Comparison of ENCODE assay signal across 8 mouse cellular contexts in the genomic region with DNA sequence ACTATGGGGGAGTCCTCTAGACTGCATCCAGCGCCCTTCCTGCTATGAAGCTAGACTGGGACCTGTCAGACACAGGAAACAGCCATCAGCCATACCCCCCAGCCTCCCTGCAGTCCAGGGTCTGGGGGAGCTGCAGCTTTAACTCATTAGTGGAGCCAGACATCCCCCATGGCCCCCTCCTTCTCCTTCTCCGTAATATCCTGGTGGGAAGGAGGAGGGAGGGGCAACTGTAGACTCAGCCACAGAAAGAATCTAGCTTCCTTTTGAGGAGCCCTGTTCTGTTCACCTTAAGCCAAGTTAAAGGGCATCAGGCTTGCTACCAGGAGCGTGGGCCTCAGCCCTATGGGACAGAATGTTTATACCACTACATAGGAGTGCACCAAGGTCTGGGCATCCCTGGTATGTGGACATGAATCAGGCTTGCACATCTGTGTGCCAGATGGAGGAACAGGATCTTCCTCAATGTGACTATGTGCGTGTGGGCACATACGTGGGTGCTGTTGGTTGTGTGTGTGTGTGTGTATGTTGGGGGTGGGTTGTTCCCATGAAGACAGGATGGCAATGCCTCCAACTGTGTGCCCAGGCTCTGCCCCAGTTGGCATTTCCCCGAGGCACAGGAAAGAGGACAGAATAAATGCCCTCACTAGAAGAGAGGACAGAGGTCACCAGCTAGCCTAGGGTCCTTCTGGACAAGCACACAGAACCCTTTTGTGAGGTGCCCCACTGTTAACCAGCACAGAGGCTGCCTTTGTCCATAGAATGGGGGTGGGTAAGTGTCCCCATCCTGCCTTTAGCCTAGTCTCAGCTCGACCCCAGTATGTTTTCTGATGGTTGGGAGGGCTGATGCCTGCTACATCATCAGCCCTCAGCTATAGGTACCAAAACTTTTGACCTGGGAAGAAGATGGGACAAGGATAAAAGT. TPM values are rescaled to one million over a fixed set of nuclear protein-coding genes. Genes with fewer than 3 reads are reported as not detected.
A peak's percentile ranks its signal among the peaks of the same experiment; 100 is the strongest.
DNase-seq lines count a peak whose midpoint lies in the region; ATAC-seq and TF ChIP-seq lines count a peak whose summit lies in the region.

No protein-coding gene starts in this region.

- no peak for TF ChIP-seq CTCF in lung, postnatal 0 days (IDR thresholded peaks at IDR 0.05)

- peak; percentile 33; the same call in 1 of the 2 replicates for TF ChIP-seq EP300 in lung, postnatal 0 days (IDR thresholded peaks at IDR 0.05)

- no peaks in the 10 kb centered on the region for H3K9me3 ChIP-seq in lung, postnatal 0 days (ENCODE audit: low read length)
- no peaks in the 10 kb centered on the region for H3K9me3 ChIP-seq in embryonic facial prominence, embryonic 13.5 days
- no peaks in the 10 kb centered on the region for H3K9me3 ChIP-seq in hindbrain, embryonic 13.5 days
- no peaks in the 10 kb centered on the region for H3K9me3 ChIP-seq in limb, embryonic 14.5 days (ENCODE audit: control insufficient read depth, low read length)
- no peaks in the 10 kb centered on the region for H3K9me3 ChIP-seq in neural tube, embryonic 14.5 days (ENCODE audit: control insufficient read depth, low read length)

- peaks cover 11% of the 10 kb centered on the region; the same call in 1 of the 2 replicates for H3K4me1 ChIP-seq in lung, postnatal 0 days (ENCODE audit: insufficient read depth, low read depth, low read length)
- peaks cover 61% of the 10 kb centered on the region for H3K4me1 ChIP-seq in embryonic facial prominence, embryonic 13.5 days
- H3K4me1 ChIP-seq in hindbrain, embryonic 13.5 days (replicated peaks) = peaks cover 45% of the 10 kb centered on the region
- H3K4me1 ChIP-seq in limb, embryonic 14.5 days (ENCODE audit: control insufficient read depth, insufficient read depth, low read length) = peaks cover 34% of the 10 kb centered on the region
- H3K4me1 ChIP-seq in neural tube, embryonic 14.5 days (ENCODE audit: control insufficient read depth, insufficient read depth, low read length) = no peaks in the 10 kb centered on the region

- TF ChIP-seq POLR2A in limb, embryonic 14.5 days (IDR thresholded peaks at IDR 0.05; ENCODE audit: borderline replicate concordance, extremely low read depth, insufficient read depth, insufficient read length) = no peak

- ATAC-seq in lung, postnatal 0 days = peak; percentile 15
- ATAC-seq in embryonic facial prominence, embryonic 13.5 days (ENCODE audit: insufficient number of reproducible peaks, insufficient read depth, low FRiP score, low TSS enrichment, low read depth) = peak; percentile 46
- no peak for ATAC-seq in hindbrain, embryonic 13.5 days (ENCODE audit: low FRiP score)
- peak; percentile 48 for ATAC-seq in limb, embryonic 14.5 days (ENCODE audit: low FRiP score, low read depth)
- ATAC-seq in neural tube, embryonic 14.5 days (ENCODE audit: low read depth) = no peak

- peak overlapping the region; percentile 32; the same call in 1 of the 2 replicates for H3K9ac ChIP-seq in lung, postnatal 0 days (replicated peaks; ENCODE audit: low read depth)
- peak overlapping the region; percentile 90 for H3K9ac ChIP-seq in embryonic facial prominence, embryonic 13.5 days
- peak overlapping the region; percentile 46; the same call in 1 of the 2 replicates for H3K9ac ChIP-seq in hindbrain, embryonic 13.5 days
- peak overlapping the region; percentile 60 for H3K9ac ChIP-seq in limb, embryonic 14.5 days (ENCODE audit: low read depth, low read length, severe bottlenecking)
- H3K9ac ChIP-seq in neural tube, embryonic 14.5 days (replicated peaks; ENCODE audit: low read depth, low read length) = no peak overlapping the region

- 0 out of 2 replicates have a peak, but pooled peaks cover 14% of the 10 kb centered on the region for H3K36me3 ChIP-seq in lung, postnatal 0 days (ENCODE audit: insufficient read depth, low read length)
- H3K36me3 ChIP-seq in embryonic facial prominence, embryonic 13.5 days = no peaks in the 10 kb centered on the region
- H3K36me3 ChIP-seq in hindbrain, embryonic 13.5 days = no peaks in the 10 kb centered on the region
- peaks cover 11% of the 10 kb centered on the region for H3K36me3 ChIP-seq in limb, embryonic 14.5 days (ENCODE audit: control insufficient read depth, insufficient read depth, low read length)
- H3K36me3 ChIP-seq in neural tube, embryonic 14.5 days (ENCODE audit: control insufficient read depth, insufficient read depth, low read length) = no peaks in the 10 kb centered on the region

- WGBS in lung, postnatal 0 days = 27% methylated on average over 7 of the region's 7 CpGs
- 18% methylated on average over 7 of the region's 7 CpGs for WGBS in embryonic facial prominence, embryonic 13.5 days
- WGBS in hindbrain, embryonic 13.5 days = 60% methylated on average over 7 of the region's 7 CpGs
- 7% methylated on average over 6 of the region's 7 CpGs for WGBS in limb, embryonic 14.5 days
- WGBS in neural tube, embryonic 14.5 days = 52% methylated on average over 6 of the region's 7 CpGs

- H3K4me3 ChIP-seq in lung, postnatal 0 days (ENCODE audit: low read depth, low read length) = peak overlapping the region; percentile 59
- H3K4me3 ChIP-seq in embryonic facial prominence, embryonic 13.5 days = peak overlapping the region; percentile 80
- no peak overlapping the region for H3K4me3 ChIP-seq in hindbrain, embryonic 13.5 days
- peak overlapping the region; percentile 82 for H3K4me3 ChIP-seq in limb, embryonic 14.5 days (replicated peaks; ENCODE audit: low read length)
- no peak overlapping the region for H3K4me3 ChIP-seq in neural tube, embryonic 14.5 days (ENCODE audit: low read depth, low read length)

- peak overlapping the region; percentile 92 for H3K27ac ChIP-seq in lung, postnatal 0 days (ENCODE audit: low read length)
- H3K27ac ChIP-seq in embryonic facial prominence, embryonic 13.5 days = peak overlapping the region; percentile 100
- peak overlapping the region; percentile 89 for H3K27ac ChIP-seq in hindbrain, embryonic 13.5 days
- H3K27ac ChIP-seq in limb, embryonic 14.5 days (replicated peaks; ENCODE audit: low read depth, low read length) = peak overlapping the region; percentile 99
- H3K27ac ChIP-seq in neural tube, embryonic 14.5 days (ENCODE audit: low read depth, low read length) = peak overlapping the region; percentile 82

- peak; percentile 79 for DNase-seq in lung, postnatal 0 days (ENCODE audit: low spot score)
- no peak for DNase-seq in lung, postnatal 36 days
- DNase-seq in limb, embryonic 14.5 days (ENCODE audit: low spot score) = peak; percentile 88
- no peak for DNase-seq in ovary, postnatal 36 days (ENCODE audit: low spot score)
- DNase-seq in testis, postnatal 10 days (ENCODE audit: low spot score) = no peak

- peak overlapping the region; percentile 70 for H3K4me2 ChIP-seq in lung, postnatal 0 days (replicated peaks; ENCODE audit: low read depth, low read length)
- H3K4me2 ChIP-seq in embryonic facial prominence, embryonic 13.5 days = peak overlapping the region; percentile 89
- H3K4me2 ChIP-seq in hindbrain, embryonic 13.5 days = peak overlapping the region; percentile 87
- peak overlapping the region; percentile 96 for H3K4me2 ChIP-seq in limb, embryonic 14.5 days (replicated peaks; ENCODE audit: low read depth, low read length, severe bottlenecking)
- H3K4me2 ChIP-seq in neural tube, embryonic 14.5 days (ENCODE audit: low read depth, low read length) = peak overlapping the region; percentile 20; the same call in 1 of the 2 replicates

- no peaks in the 10 kb centered on the region for H3K27me3 ChIP-seq in lung, postnatal 0 days (replicated peaks; ENCODE audit: insufficient read depth, low read length)
- H3K27me3 ChIP-seq in embryonic facial prominence, embryonic 13.5 days = no peaks in the 10 kb centered on the region
- H3K27me3 ChIP-seq in hindbrain, embryonic 13.5 days = peaks cover 32% of the 10 kb centered on the region
- no peaks in the 10 kb centered on the region for H3K27me3 ChIP-seq in limb, embryonic 14.5 days (ENCODE audit: control insufficient read depth, insufficient read depth, low read length)
- H3K27me3 ChIP-seq in neural tube, embryonic 14.5 days (ENCODE audit: control insufficient read depth, insufficient read depth, low read length) = peaks cover 9% of the 10 kb centered on the region

RNA-seq across cellular contexts. Expression of gene Gm20661, which starts 0.9 kb away (rescaled TPM):
- polyA plus RNA-seq in lung, postnatal 0 days (2015; fragmentation: Nextera tagmentation; extraction: Ambion mirVana) = 1.8 and 3.6 TPM in 2 replicates
- 7.2 and 9.9 TPM in 2 replicates for polyA plus RNA-seq in embryonic facial prominence, embryonic 13.5 days (2015; fragmentation: Nextera tagmentation; extraction: Ambion mirVana)
- 1.1 and 1.4 TPM in 2 replicates for polyA plus RNA-seq in hindbrain, embryonic 13.5 days (2015; fragmentation: Nextera tagmentation; extraction: Ambion mirVana)
- 16.7 and 19.6 TPM in 2 replicates for polyA plus RNA-seq in limb, embryonic 14.5 days (2012; rRNA removed)
- 7.9 and 8.2 TPM in 2 replicates for polyA plus RNA-seq in limb, embryonic 14.5 days (2014; fragmentation: Nextera tagmentation; extraction: Ambion mirVana)
- polyA plus RNA-seq in neural tube, embryonic 14.5 days (2014; fragmentation: Nextera tagmentation; extraction: Ambion mirVana) = 0.58 and 1.8 TPM in 2 replicates

RNA-seq across cellular contexts. Expression of gene Inka1, which starts 3.7 kb away (rescaled TPM):
- polyA plus RNA-seq in lung, postnatal 0 days (2015; fragmentation: Nextera tagmentation; extraction: Ambion mirVana) = 65.0 and 68.5 TPM in 2 replicates
- polyA plus RNA-seq in embryonic facial prominence, embryonic 13.5 days (2015; fragmentation: Nextera tagmentation; extraction: Ambion mirVana) = 79.2 and 86.1 TPM in 2 replicates
- 20.2 and 21.3 TPM in 2 replicates for polyA plus RNA-seq in hindbrain, embryonic 13.5 days (2015; fragmentation: Nextera tagmentation; extraction: Ambion mirVana)
- polyA plus RNA-seq in limb, embryonic 14.5 days (2012; rRNA removed) = 79.6 and 84.6 TPM in 2 replicates
- polyA plus RNA-seq in limb, embryonic 14.5 days (2014; fragmentation: Nextera tagmentation; extraction: Ambion mirVana) = 112 and 118 TPM in 2 replicates
- 10.4 and 19.5 TPM in 2 replicates for polyA plus RNA-seq in neural tube, embryonic 14.5 days (2014; fragmentation: Nextera tagmentation; extraction: Ambion mirVana)

RNA-seq across cellular contexts. Expression of gene Uba7, which starts 6.6 kb away (rescaled TPM):
- 33.2 and 33.3 TPM in 2 replicates for polyA plus RNA-seq in lung, postnatal 0 days (2015; fragmentation: Nextera tagmentation; extraction: Ambion mirVana)
- 25.7 and 28.1 TPM in 2 replicates for polyA plus RNA-seq in embryonic facial prominence, embryonic 13.5 days (2015; fragmentation: Nextera tagmentation; extraction: Ambion mirVana)
- polyA plus RNA-seq in hindbrain, embryonic 13.5 days (2015; fragmentation: Nextera tagmentation; extraction: Ambion mirVana) = 4.8 and 5.8 TPM in 2 replicates
- 28.2 and 33.6 TPM in 2 replicates for polyA plus RNA-seq in limb, embryonic 14.5 days (2012; rRNA removed)
- 32.2 and 33.4 TPM in 2 replicates for polyA plus RNA-seq in limb, embryonic 14.5 days (2014; fragmentation: Nextera tagmentation; extraction: Ambion mirVana)
- 2.0 and 8.2 TPM in 2 replicates for polyA plus RNA-seq in neural tube, embryonic 14.5 days (2014; fragmentation: Nextera tagmentation; extraction: Ambion mirVana)

RNA-seq across cellular contexts. Expression of gene Cdhr4, which starts 10.4 kb away (rescaled TPM):
- polyA plus RNA-seq in lung, postnatal 0 days (2015; fragmentation: Nextera tagmentation; extraction: Ambion mirVana) = 7.8 and 8.9 TPM in 2 replicates
- 13.0 and 14.5 TPM in 2 replicates for polyA plus RNA-seq in embryonic facial prominence, embryonic 13.5 days (2015; fragmentation: Nextera tagmentation; extraction: Ambion mirVana)
- polyA plus RNA-seq in hindbrain, embryonic 13.5 days (2015; fragmentation: Nextera tagmentation; extraction: Ambion mirVana) = 2.0 and 2.6 TPM in 2 replicates
- 63.3 and 98.3 TPM in 2 replicates for polyA plus RNA-seq in limb, embryonic 14.5 days (2012; rRNA removed)
- polyA plus RNA-seq in limb, embryonic 14.5 days (2014; fragmentation: Nextera tagmentation; extraction: Ambion mirVana) = 13.0 and 20.6 TPM in 2 replicates
- 1.2 and 4.5 TPM in 2 replicates for polyA plus RNA-seq in neural tube, embryonic 14.5 days (2014; fragmentation: Nextera tagmentation; extraction: Ambion mirVana)

RNA-seq across cellular contexts. Expression of gene Gm20662, which starts 14.2 kb away (rescaled TPM):
- 0.17 and 0.44 TPM in 2 replicates for polyA plus RNA-seq in lung, postnatal 0 days (2015; fragmentation: Nextera tagmentation; extraction: Ambion mirVana)
- polyA plus RNA-seq in embryonic facial prominence, embryonic 13.5 days (2015; fragmentation: Nextera tagmentation; extraction: Ambion mirVana) = 0.58 and 1.3 TPM in 2 replicates
- 0.60 and 0.79 TPM in 2 replicates for polyA plus RNA-seq in hindbrain, embryonic 13.5 days (2015; fragmentation: Nextera tagmentation; extraction: Ambion mirVana)
- polyA plus RNA-seq in limb, embryonic 14.5 days (2012; rRNA removed) = 6.8 and 12.4 TPM in 2 replicates
- 0.66 and 0.76 TPM in 2 replicates for polyA plus RNA-seq in limb, embryonic 14.5 days (2014; fragmentation: Nextera tagmentation; extraction: Ambion mirVana)
- polyA plus RNA-seq in neural tube, embryonic 14.5 days (2014; fragmentation: Nextera tagmentation; extraction: Ambion mirVana) = 0.94 TPM in 1 of 2 replicates, not detected in the other

Comparison
In these comparisons a context has a peak if more than half of its experiments do, and no peak if none do; other contexts are left out.
1. DNase-seq: peak in lung, postnatal 0 days (single experiment) and limb, embryonic 14.5 days (single experiment); none in lung, postnatal 36 days (single experiment), ovary, postnatal 36 days (single experiment) and testis, postnatal 10 days (single experiment).
2. ATAC-seq: peak in lung, postnatal 0 days (single experiment), embryonic facial prominence, embryonic 13.5 days (single experiment) and limb, embryonic 14.5 days (single experiment); none in hindbrain, embryonic 13.5 days (single experiment) and neural tube, embryonic 14.5 days (single experiment).
3. H3K4me2 ChIP-seq: peak in every context shown above with its lines; median percentile 96 in limb, embryonic 14.5 days; 89 in embryonic facial prominence, embryonic 13.5 days; 87 in hindbrain, embryonic 13.5 days; 70 in lung, postnatal 0 days; 20 in neural tube, embryonic 14.5 days.
4. H3K4me3 ChIP-seq: peak in lung, postnatal 0 days (single experiment), embryonic facial prominence, embryonic 13.5 days (single experiment) and limb, embryonic 14.5 days (single experiment); none in hindbrain, embryonic 13.5 days (single experiment) and neural tube, embryonic 14.5 days (single experiment).
5. Peak in every context shown above with its lines, with median percentiles within 50 percentile points of each other: H3K27ac ChIP-seq.